Mouse (Mus musculus) heart, postnatal 0 days (tissue): Measurements from ENCODE around the gene Actr8. TPM values are rescaled to one million over a fixed set of nuclear protein-coding genes. Genes with fewer than 3 reads are reported as not detected.
A peak's percentile ranks its signal among the peaks of the same experiment; 100 is the strongest.

Source experiments
- ATAC-seq: fragments of 200-750 bp; cut with Nextera tagmentation; 2 replicates; pipeline ENCODE4 v1.8.0; 2017; ENCODE audit warnings: low read depth, moderate number of reproducible peaks, moderate library complexity; ENCODE audit not compliant: insufficient read depth
- DNase-seq: peaks from one replicate; pipeline ENCODE4 v3.0.0-alpha.2; 2016; ENCODE audit warnings: low spot score
- H3K27ac ChIP-seq: fragments of 300-500 bp; sonication (generic); 2 replicates; pipeline ENCODE4 v1.5.1; 2014; ENCODE audit warnings: low read depth, mild to moderate bottlenecking
- H3K27me3 ChIP-seq: fragments of 300-500 bp; sonication (generic); 2 replicates; pipeline ENCODE4 v1.6.1; 2014; ENCODE audit warnings: low read length, mixed read lengths; ENCODE audit not compliant: control insufficient read depth, insufficient read depth
- H3K36me3 ChIP-seq: fragments of 300-500 bp; sonication (generic); replicated peaks from 2 replicates; pipeline ENCODE4 v1.6.1; 2014; ENCODE audit warnings: low read length, mixed read lengths; ENCODE audit not compliant: control insufficient read depth, insufficient read depth
- H3K4me1 ChIP-seq: fragments of 300-500 bp; sonication (generic); 2 replicates; pipeline ENCODE4 v1.6.1; 2014; ENCODE audit warnings: antibody characterized with exemption; ENCODE audit not compliant: control insufficient read depth, insufficient read depth
- H3K4me2 ChIP-seq: fragments of 300-500 bp; sonication (generic); 2 replicates; pipeline ENCODE4 v1.6.1; 2014; ENCODE audit warnings: low read depth, mild to moderate bottlenecking, low read length, moderate library complexity
- H3K4me3 ChIP-seq: fragments of 300-500 bp; sonication (generic); 2 replicates; pipeline ENCODE4 v1.5.1; 2014; ENCODE audit warnings: low read depth, low read length
- H3K9ac ChIP-seq: fragments of 300-500 bp; sonication (generic); replicated peaks from 2 replicates; pipeline ENCODE4 v1.6.1; 2014; ENCODE audit warnings: low read depth, low read length, mixed read lengths
- H3K9me3 ChIP-seq: fragments of 300-500 bp; sonication (generic); replicated peaks from 2 replicates; pipeline ENCODE4 v1.6.1; 2016; ENCODE audit warnings: low read length; ENCODE audit not compliant: control insufficient read depth
- CTCF ChIP-seq: IDR thresholded peaks from 2 replicates; pipeline ENCODE4 v1.5.1; 2016; ENCODE audit warnings: antibody characterized with exemption, control low read depth, low read depth
- EP300 ChIP-seq: IDR thresholded peaks from 2 replicates; pipeline ENCODE4 v1.6.1; 2016; ENCODE audit warnings: antibody characterized with exemption, low read depth
- WGBS: fragments of 180-500 bp; shearing (Covaris S2); extraction: QIAGEN DNeasy Blood & Tissue Kit; methylation state at CpG from one replicate; pipeline ENCODE4 v1.1.7; 2014; 5-methylcytosine and 5-hydroxymethylcytosine counted together
- polyA plus RNA-seq: library from polyadenylated mRNA; unstranded; fragments of >200 nt; fragmentation: Nextera tagmentation; extraction: Ambion mirVana; gene quantifications from 2 replicates; pipeline ENCODE4 v1.2.1, GENCODE M21; 2015
- total RNA-seq: library from RNA; depleted of rRNA; stranded (reverse); fragments of >200 nt; gene quantifications from 2 replicates; pipeline ENCODE4 v1.2.3, GENCODE M21; 2014; ENCODE audit warnings: low replicate concordance

Gene Actr8
- total and polyA plus RNA-seq, 2 experiments from 2014 or later, result 15.3 to 44.2 TPM

DNA sequence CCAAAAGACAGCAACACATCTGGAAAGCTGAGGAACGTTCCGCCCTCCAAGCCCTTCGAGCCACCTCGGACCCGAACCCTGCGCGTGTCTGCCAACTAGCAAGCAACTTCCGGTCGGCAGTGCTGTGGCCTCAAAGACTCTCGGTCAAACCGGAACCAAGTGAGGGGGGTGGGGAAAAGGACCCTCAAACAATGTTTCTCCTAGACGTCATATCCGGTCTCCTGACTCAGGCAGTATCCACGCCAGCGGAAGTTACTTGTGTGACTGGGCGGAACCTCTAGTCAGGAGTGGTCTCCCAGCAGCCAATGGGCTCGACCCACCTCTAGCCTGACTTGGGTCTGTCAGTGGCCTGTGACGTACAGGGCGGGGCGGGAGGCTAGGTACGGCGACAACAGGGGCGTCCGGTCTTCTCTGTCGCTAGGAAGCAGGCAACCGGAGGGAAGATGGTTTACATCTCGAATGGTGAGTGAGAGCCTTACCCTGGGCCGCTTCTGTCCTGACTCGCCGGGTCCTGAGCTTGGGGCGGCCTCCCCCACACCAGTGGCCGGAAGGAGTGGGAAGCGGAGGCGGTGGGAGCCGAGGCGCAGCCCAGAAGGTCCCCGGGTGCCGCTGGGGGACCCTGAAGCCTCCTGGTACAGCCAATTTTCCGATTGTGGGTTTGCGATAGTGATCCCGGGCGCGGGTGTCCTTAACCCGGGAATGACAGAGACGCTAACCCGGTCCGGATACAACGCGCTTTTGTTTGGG, 9.9 kb upstream of the Actr8 start, which contains the start of gene Selenok:
TSS of gene Selenok (plus strand) at position 234 of the 747 bp plus-strand sequence.
- TF ChIP-seq CTCF, result no peak
- TF ChIP-seq EP300, result peak; percentile 94
- peak within 1 kb of the TSS; percentile 73 for H3K4me2 ChIP-seq
- peak within 1 kb of the TSS; percentile 83 for H3K27ac ChIP-seq
- peaks cover 31% of the 10 kb centered on the region for H3K36me3 ChIP-seq
- DNase-seq (peak; percentile 100), ATAC-seq (peak; percentile 100)
- H3K9ac ChIP-seq, result peak within 1 kb of the TSS; percentile 84
- WGBS, result under 1% methylated on average over 49 of the region's 49 CpGs
- H3K27me3 ChIP-seq, result no peaks in the 10 kb centered on the region
- no peaks in the 10 kb centered on the region for H3K9me3 ChIP-seq
- peak within 1 kb of the TSS; percentile 77 for H3K4me3 ChIP-seq
- peaks cover 12% of the 10 kb centered on the region for H3K4me1 ChIP-seq

DNA sequence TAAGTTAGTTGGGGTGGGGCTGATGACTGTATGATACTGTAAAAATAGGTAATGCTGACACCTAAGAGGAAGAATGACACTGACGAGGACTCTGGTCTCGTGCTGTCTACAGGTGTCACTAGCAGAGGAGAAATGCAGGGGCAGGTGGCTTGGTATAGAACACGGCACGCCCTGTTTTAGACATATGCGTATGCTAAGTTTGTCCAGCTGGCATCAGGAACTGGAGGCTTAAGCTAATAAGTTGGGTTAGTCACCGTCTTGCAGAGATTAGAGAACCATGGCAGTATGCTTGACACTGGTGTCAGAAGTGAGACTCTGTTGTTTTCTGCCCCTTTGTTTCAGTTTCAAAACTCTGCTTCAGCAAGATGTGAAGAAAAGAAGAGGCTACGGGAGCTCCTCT, 6.7 kb upstream of the Actr8 start:
- no peak overlapping the region for H3K4me3 ChIP-seq
- H3K36me3 ChIP-seq, result peaks cover 49% of the 10 kb centered on the region
- no peak overlapping the region for H3K9ac ChIP-seq
- H3K27me3 ChIP-seq, result no peaks in the 10 kb centered on the region
- H3K4me1 ChIP-seq, result peaks cover 12% of the 10 kb centered on the region
- no peaks in the 10 kb centered on the region for H3K9me3 ChIP-seq
- H3K4me2 ChIP-seq, result no peak overlapping the region
- DNase-seq (no peak), ATAC-seq (no peak)
- H3K27ac ChIP-seq, result no peak overlapping the region
- 91% methylated on average over 7 of the region's 7 CpGs for WGBS
- TF ChIP-seq EP300 (no peak), CTCF (no peak)

DNA sequence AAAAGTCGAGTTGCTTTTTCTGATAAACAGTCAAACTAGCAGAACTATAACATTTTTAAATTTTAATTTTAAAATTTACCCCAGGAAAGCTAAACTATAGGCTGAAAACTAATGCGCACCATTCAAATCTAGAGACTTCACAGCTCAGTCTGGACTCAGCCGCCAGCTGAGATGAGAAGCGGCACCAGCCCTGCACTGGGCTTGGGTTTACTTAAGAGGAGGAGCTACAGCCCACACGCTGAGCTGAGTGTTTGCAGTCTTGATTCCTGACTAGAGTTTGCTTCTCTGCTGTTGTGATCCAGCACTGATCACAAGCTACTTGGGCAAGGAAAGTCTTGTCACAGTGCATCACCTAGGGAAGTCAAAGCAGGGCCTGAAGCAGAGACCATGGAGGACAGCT, 6.1 kb upstream of the Actr8 start:
- peaks cover 49% of the 10 kb centered on the region for H3K36me3 ChIP-seq
- H3K4me3 ChIP-seq, result no peak overlapping the region
- 89% methylated on average over 5 of the region's 5 CpGs for WGBS
- H3K27ac ChIP-seq, result no peak overlapping the region
- no peaks in the 10 kb centered on the region for H3K9me3 ChIP-seq
- H3K4me1 ChIP-seq, result peaks cover 12% of the 10 kb centered on the region
- no peaks in the 10 kb centered on the region for H3K27me3 ChIP-seq
- no peak overlapping the region for H3K4me2 ChIP-seq
- TF ChIP-seq CTCF (no peak), EP300 (no peak)
- DNase-seq (no peak), ATAC-seq (no peak)
- no peak overlapping the region for H3K9ac ChIP-seq

DNA sequence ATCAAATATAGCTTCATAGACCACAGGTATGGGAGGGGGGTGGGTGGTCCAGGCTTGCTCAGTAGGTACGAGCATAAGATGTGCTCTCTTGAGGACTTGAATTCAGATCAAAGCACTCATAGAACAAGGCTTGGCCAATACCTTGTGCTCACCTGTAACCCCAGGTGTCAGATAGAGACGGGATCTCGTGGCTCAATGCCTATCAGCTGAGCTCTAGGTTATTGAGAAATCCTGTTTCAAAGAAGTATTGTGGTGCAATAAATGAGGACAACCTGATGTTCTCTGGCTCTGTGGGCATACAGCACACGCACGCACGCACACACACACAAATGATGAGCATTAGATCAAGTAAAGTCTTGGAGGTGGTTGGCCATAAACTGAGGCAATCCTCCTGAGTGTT, 1.2 kb upstream of the Actr8 start:
- Histone ChIP-seq H3K9me3 (no peaks in the 10 kb centered on the region), H3K4me3 (no peak overlapping the region), H3K27me3 (no peaks in the 10 kb centered on the region), H3K4me2 (no peak overlapping the region), H3K4me1 (peaks cover 8% of the 10 kb centered on the region; the same call in 1 of the 2 replicates), H3K36me3 (peaks cover 50% of the 10 kb centered on the region), H3K9ac (no peak overlapping the region), H3K27ac (no peak overlapping the region)
- TF ChIP-seq EP300 (no peak), CTCF (no peak)
- DNase-seq, result no peak
- 88% methylated on average over 6 of the region's 6 CpGs for WGBS
- no peak for ATAC-seq

DNA sequence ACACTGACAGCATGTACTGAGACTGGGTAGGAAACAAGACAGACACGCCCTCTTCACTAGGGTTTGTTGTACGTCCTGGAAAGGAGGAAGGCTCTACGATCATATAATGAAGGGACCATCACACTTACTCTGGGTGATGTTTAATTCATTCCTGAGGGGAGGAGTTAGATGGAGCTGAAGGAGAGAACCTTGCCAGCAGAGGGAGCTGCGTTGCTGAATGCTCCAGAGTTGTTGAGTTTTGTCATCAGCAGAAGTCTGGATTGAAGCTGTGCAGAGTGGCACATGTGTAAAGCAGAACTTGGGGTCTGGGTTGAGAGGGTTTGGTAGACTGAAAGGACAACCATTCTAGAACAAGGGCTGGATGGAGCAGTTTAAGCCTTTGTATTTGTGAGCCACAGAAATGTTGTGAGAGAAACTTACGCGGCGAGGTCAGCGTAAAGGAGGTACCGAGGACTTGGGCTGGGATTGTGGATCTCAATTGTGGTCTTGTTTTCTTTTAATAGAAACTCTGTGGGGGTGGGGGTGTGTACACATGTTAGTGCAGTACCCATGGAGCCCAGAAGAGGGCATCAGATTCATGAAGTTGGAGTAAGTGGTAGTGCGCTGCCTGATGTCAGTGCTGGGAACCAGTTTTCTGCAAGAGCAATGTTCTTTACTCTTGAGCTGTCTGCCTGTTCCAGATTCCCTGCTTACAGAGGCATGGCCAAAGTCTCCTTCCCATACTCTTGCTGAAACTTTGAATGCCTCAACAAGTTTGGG, 2.5 kb downstream of the Actr8 start:
- ATAC-seq (no peak), DNase-seq (no peak)
- H3K9me3 ChIP-seq, result no peaks in the 10 kb centered on the region
- no peak overlapping the region for H3K4me3 ChIP-seq
- no peaks in the 10 kb centered on the region for H3K27me3 ChIP-seq
- 92% methylated on average over 10 of the region's 10 CpGs for WGBS
- H3K4me2 ChIP-seq, result no peak overlapping the region
- peaks cover 55% of the 10 kb centered on the region for H3K36me3 ChIP-seq
- H3K27ac ChIP-seq, result no peak overlapping the region
- peaks cover 8% of the 10 kb centered on the region; the same call in 1 of the 2 replicates for H3K4me1 ChIP-seq
- H3K9ac ChIP-seq, result no peak overlapping the region
- TF ChIP-seq EP300, result no peak
- TF ChIP-seq CTCF, result peak; percentile 39
